Mouse (Mus musculus) hindbrain, embryonic 16.5 days (tissue): ENCODE results near the gene Nr1i2. TPM values are rescaled to one million over a fixed set of nuclear protein-coding genes. Genes with fewer than 3 reads are reported as not detected.

Experiments used
- ATAC-seq: fragments of 200-750 bp; cut with Nextera tagmentation; 2 replicates; pipeline ENCODE4 v1.8.0; 2017; ENCODE audit warnings: moderate TSS enrichment, moderate library complexity
- H3K27ac ChIP-seq: fragments of 300-500 bp; sonication (generic); 2 replicates; pipeline ENCODE4 v1.5.1; 2014; ENCODE audit warnings: low read depth, mild to moderate bottlenecking, control low read depth, low read length, moderate library complexity
- H3K27me3 ChIP-seq: fragments of 300-500 bp; sonication (generic); replicated peaks from 2 replicates; pipeline ENCODE4 v1.6.1; 2014; ENCODE audit warnings: low read length; ENCODE audit not compliant: control insufficient read depth, insufficient read depth
- H3K36me3 ChIP-seq: fragments of 300-500 bp; sonication (generic); 2 replicates; pipeline ENCODE4 v1.6.1; 2014; ENCODE audit warnings: mild to moderate bottlenecking, low read length, moderate library complexity, mixed read lengths; ENCODE audit not compliant: control insufficient read depth, insufficient read depth
- H3K4me1 ChIP-seq: fragments of 300-500 bp; sonication (generic); 2 replicates; pipeline ENCODE4 v1.6.1; 2014; ENCODE audit warnings: low read depth, low read length; ENCODE audit not compliant: control insufficient read depth, insufficient read depth
- H3K4me2 ChIP-seq: fragments of 300-500 bp; sonication (generic); 2 replicates; pipeline ENCODE4 v1.6.1; 2014; ENCODE audit warnings: mild to moderate bottlenecking, low read length, control low read depth, moderate library complexity
- H3K4me3 ChIP-seq: fragments of 300-500 bp; sonication (generic); 2 replicates; pipeline ENCODE4 v1.5.1; 2014; ENCODE audit warnings: mild to moderate bottlenecking, low read length, control low read depth, moderate library complexity
- H3K9ac ChIP-seq: fragments of 300-500 bp; sonication (generic); 2 replicates; pipeline ENCODE4 v1.6.1; 2014; ENCODE audit warnings: low read depth, mild to moderate bottlenecking, control low read depth, low read length, moderate library complexity
- H3K9me3 ChIP-seq: fragments of 300-500 bp; sonication (generic); 2 replicates; pipeline ENCODE4 v1.6.1; 2014; ENCODE audit warnings: mild to moderate bottlenecking, low read length, moderate library complexity; ENCODE audit not compliant: control insufficient read depth
- WGBS: fragments of 180-500 bp; shearing (Covaris S2); extraction: QIAGEN DNeasy Blood & Tissue Kit; methylation state at CpG from one replicate; pipeline ENCODE4 v1.1.7; 2014; 5-methylcytosine and 5-hydroxymethylcytosine counted together
- polyA plus RNA-seq: library from polyadenylated mRNA; unstranded; fragments of >200 nt; fragmentation: Nextera tagmentation; extraction: Ambion mirVana; gene quantifications from 2 replicates; pipeline ENCODE4 v1.2.1, GENCODE M21; 2015

Nr1i2 gene
- polyA plus RNA-seq, 1 experiment from 2014 or later, result not detected

GRCm38 (mm10) chr16:38295349-38295930 lies 816 bp upstream of the Nr1i2 start:
- Histone ChIP-seq H3K36me3 (no peaks in the 10 kb centered on the region), H3K27me3 (no peaks in the 10 kb centered on the region), H3K4me3 (no peak overlapping the region), H3K4me1 (no peaks in the 10 kb centered on the region), H3K9me3 (no peaks in the 10 kb centered on the region), H3K9ac (no peak overlapping the region), H3K27ac (no peak overlapping the region), H3K4me2 (no peak overlapping the region)
- 54% methylated on average over 5 of the region's 5 CpGs for WGBS
- no peak for ATAC-seq

GRCm38 (mm10) chr16:38290151-38290550 lies 4.5 kb downstream of the Nr1i2 start:
- Histone ChIP-seq H3K9me3 (no peaks in the 10 kb centered on the region), H3K9ac (no peak overlapping the region), H3K36me3 (no peaks in the 10 kb centered on the region), H3K4me2 (no peak overlapping the region), H3K4me3 (no peak overlapping the region), H3K4me1 (no peaks in the 10 kb centered on the region), H3K27ac (no peak overlapping the region), H3K27me3 (no peaks in the 10 kb centered on the region)
- ATAC-seq, result no peak
- 74% methylated on average over 2 of the region's 2 CpGs for WGBS

GRCm38 (mm10) chr16:38288851-38289250 lies 5.8 kb downstream of the Nr1i2 start:
- 37% methylated on average over 6 of the region's 6 CpGs for WGBS
- no peak for ATAC-seq
- Histone ChIP-seq H3K36me3 (no peaks in the 10 kb centered on the region), H3K27me3 (no peaks in the 10 kb centered on the region), H3K9me3 (no peaks in the 10 kb centered on the region), H3K4me3 (no peak overlapping the region), H3K27ac (no peak overlapping the region), H3K4me1 (no peaks in the 10 kb centered on the region), H3K4me2 (no peak overlapping the region), H3K9ac (no peak overlapping the region)

- no peak overlapping the region for H3K27ac ChIP-seq
- no peaks in the 10 kb centered on the region for H3K9me3 ChIP-seq
These were observed 6.9 kb downstream of the Nr1i2 start for GRCm38 (mm10) chr16:38287762-38288161.

GRCm38 (mm10) chr16:38287357-38287756 lies 7.3 kb downstream of the Nr1i2 start:
- H3K4me1 ChIP-seq, result no peaks in the 10 kb centered on the region
- ATAC-seq, result no peak
- WGBS, result 88% methylated on average over 6 of the region's 6 CpGs
- no peaks in the 10 kb centered on the region for H3K36me3 ChIP-seq
- no peak overlapping the region for H3K9ac ChIP-seq
- no peaks in the 10 kb centered on the region for H3K9me3 ChIP-seq
- no peak overlapping the region for H3K27ac ChIP-seq
- H3K4me3 ChIP-seq, result no peak overlapping the region
- H3K4me2 ChIP-seq, result no peak overlapping the region
- no peaks in the 10 kb centered on the region for H3K27me3 ChIP-seq

More at GRCm38 (mm10) chr16:38287762-38288161, 6.9 kb downstream of the Nr1i2 start:
- no peak overlapping the region for H3K4me2 ChIP-seq
- WGBS, result 88% methylated on average over 3 of the region's 3 CpGs
- no peak overlapping the region for H3K4me3 ChIP-seq
- H3K9ac ChIP-seq, result no peak overlapping the region
- H3K27me3 ChIP-seq, result no peaks in the 10 kb centered on the region
- no peak for ATAC-seq
- no peaks in the 10 kb centered on the region for H3K4me1 ChIP-seq
- no peaks in the 10 kb centered on the region for H3K36me3 ChIP-seq

GRCm38 (mm10) chr16:38286541-38286940 lies 8.1 kb downstream of the Nr1i2 start:
- H3K4me2 ChIP-seq, result no peak overlapping the region
- H3K27ac ChIP-seq, result no peak overlapping the region
- H3K27me3 ChIP-seq, result no peaks in the 10 kb centered on the region
- H3K36me3 ChIP-seq, result no peaks in the 10 kb centered on the region
- no peak overlapping the region for H3K4me3 ChIP-seq
- no peaks in the 10 kb centered on the region for H3K9me3 ChIP-seq
- H3K4me1 ChIP-seq, result no peaks in the 10 kb centered on the region
- ATAC-seq, result no peak
- 71% methylated on average over 4 of the region's 4 CpGs for WGBS
- no peak overlapping the region for H3K9ac ChIP-seq

- Histone ChIP-seq H3K36me3 (no peaks in the 10 kb centered on the region), H3K4me3 (no peak overlapping the region), H3K4me2 (no peak overlapping the region), H3K9me3 (no peaks in the 10 kb centered on the region), H3K27ac (no peak overlapping the region), H3K9ac (no peak overlapping the region), H3K4me1 (no peaks in the 10 kb centered on the region), H3K27me3 (no peaks in the 10 kb centered on the region)
- no peak for ATAC-seq
- 87% methylated on average over 7 of the region's 7 CpGs for whole genome bisulfite sequencing
These were observed 8.8 kb downstream of the Nr1i2 start for GRCm38 (mm10) chr16:38285801-38286200.

GRCm38 (mm10) chr16:38283300-38283699 lies 11.3 kb downstream of the Nr1i2 start:
- Histone ChIP-seq H3K9ac (no peak overlapping the region), H3K27ac (no peak overlapping the region), H3K36me3 (no peaks in the 10 kb centered on the region), H3K4me1 (no peaks in the 10 kb centered on the region), H3K4me2 (no peak overlapping the region), H3K27me3 (no peaks in the 10 kb centered on the region), H3K4me3 (no peak overlapping the region), H3K9me3 (no peaks in the 10 kb centered on the region)
- WGBS, result 13% methylated on average over 3 of the region's 3 CpGs
- peak; percentile 58 for ATAC-seq

- ATAC-seq, result no peak
- no peak overlapping the region for H3K4me2 ChIP-seq
- no peaks in the 10 kb centered on the region for H3K36me3 ChIP-seq
- H3K4me3 ChIP-seq, result no peak overlapping the region
- H3K27ac ChIP-seq, result no peak overlapping the region
- H3K9me3 ChIP-seq, result no peaks in the 10 kb centered on the region
- no peaks in the 10 kb centered on the region for H3K27me3 ChIP-seq
- H3K4me1 ChIP-seq, result no peaks in the 10 kb centered on the region
- WGBS, result 83% methylated on average over 7 of the region's 7 CpGs
- no peak overlapping the region for H3K9ac ChIP-seq
These were observed 12.0 kb downstream of the Nr1i2 start for GRCm38 (mm10) chr16:38282559-38283160.
